Mouse (Mus musculus): ENCODE data around the gene Rbpj. TPM values are rescaled to one million over a fixed set of nuclear protein-coding genes. Genes with fewer than 3 reads are reported as not detected.

The Rbpj gene
- total RNA-seq, 1 experiment from 2014 or later: 51.3 TPM

DNA sequence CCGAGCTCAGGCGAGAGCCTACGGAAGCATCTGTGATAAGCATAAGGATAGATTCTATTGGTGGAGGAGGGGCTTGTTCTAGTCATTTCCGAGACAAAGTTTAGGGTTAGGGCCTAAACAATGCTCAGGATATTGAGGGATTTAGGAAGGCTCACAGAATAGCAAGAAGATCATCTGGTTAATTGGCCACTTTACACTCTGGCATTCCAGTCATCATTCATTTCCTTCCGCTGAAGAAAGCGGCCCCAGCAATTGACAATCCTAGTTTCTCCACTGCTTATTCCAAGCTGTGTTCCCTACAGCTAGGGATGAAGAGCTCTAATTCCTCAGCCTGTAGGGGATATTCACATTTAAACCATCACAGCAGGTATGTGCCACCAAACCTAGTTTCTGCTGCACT lies 39.8 kb downstream of the Rbpj start:
- no peak for ATAC-seq (replicated peaks; ENCODE audit: low read depth, poor library complexity, severe bottlenecking)

DNA sequence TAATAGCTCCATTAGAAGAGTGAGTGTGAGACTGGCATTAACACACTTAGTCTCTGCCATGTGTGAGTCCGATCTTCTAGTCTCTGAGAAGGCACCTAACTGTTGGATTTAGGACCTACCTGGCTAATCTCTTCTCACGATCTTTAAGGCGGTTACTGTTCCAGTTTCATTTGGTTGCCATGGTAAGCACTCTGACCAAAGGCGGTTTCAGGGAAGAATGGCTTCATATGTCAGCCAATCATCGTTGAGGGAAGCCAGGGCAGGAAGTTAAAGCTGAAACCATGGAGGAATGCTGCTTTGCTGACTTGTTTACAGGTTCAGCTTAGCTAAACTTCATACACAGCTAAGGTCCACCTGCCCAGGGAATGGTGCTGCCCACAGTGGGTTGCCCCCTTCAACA lies 41.4 kb downstream of the Rbpj start:
- ATAC-seq (replicated peaks; ENCODE audit: low read depth, poor library complexity, severe bottlenecking): no peak

DNA sequence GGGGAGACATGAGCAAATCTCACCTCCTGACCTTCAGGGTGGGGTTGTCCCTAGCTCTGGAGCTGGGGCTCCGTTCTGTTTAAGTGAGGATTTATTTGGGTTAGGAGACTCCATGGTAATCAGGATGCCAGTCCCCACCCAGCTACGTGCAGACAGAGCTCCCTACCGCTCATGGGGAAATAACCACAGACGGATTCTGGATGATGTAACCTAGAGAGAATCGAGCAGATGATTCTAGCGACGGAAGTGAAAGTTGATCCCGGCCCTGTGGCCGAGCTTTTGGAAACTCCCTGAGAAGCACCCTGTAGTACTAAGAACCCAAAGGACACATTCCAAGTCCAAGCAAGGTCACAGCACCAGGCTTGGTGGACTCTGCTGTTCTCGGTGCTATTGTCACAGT lies 43.5 kb downstream of the Rbpj start:
- ATAC-seq (replicated peaks; ENCODE audit: low read depth, poor library complexity, severe bottlenecking): peak; percentile 76

DNA sequence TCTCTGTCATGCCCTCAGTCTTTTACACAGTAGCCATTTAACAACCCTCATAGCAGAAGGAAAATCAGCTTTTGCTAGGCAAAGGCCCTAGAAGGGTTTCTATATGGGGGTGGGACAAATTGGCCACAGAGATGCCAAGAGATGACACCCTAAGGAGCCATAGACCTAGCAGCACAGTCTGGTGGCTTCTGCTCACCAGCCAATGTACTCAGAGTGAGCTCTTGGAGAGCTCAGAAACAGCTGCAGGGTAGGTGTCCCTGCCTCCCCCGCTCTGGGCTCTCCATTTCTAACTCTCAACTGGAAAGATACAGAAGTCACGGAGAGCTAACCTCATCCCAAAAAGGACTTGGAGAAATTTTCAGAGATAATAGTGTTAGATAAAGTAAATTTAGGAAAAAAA lies 44.0 kb downstream of the Rbpj start:
- ATAC-seq (replicated peaks; ENCODE audit: low read depth, poor library complexity, severe bottlenecking): no peak

DNA sequence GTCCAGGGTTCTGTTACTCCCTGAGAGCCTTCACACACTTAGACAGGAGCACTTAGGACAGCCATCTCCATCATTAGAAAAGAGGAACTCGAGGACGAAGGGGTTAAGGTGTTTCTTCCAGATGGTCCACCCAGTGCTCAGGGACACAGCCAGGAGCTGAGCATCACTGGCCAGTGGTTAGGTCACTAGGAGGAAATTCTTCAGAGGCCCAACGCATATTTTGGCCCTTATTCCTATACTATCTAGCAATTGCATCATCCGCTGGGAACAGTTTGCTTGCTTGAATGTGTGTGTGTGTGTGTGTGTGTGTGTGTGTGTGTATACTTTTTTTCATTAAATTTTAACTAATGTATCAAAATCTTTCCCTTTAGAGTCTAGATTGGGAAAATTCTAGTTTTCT lies 45.5 kb downstream of the Rbpj start:
- ATAC-seq (replicated peaks; ENCODE audit: low read depth, poor library complexity, severe bottlenecking): no peak

DNA sequence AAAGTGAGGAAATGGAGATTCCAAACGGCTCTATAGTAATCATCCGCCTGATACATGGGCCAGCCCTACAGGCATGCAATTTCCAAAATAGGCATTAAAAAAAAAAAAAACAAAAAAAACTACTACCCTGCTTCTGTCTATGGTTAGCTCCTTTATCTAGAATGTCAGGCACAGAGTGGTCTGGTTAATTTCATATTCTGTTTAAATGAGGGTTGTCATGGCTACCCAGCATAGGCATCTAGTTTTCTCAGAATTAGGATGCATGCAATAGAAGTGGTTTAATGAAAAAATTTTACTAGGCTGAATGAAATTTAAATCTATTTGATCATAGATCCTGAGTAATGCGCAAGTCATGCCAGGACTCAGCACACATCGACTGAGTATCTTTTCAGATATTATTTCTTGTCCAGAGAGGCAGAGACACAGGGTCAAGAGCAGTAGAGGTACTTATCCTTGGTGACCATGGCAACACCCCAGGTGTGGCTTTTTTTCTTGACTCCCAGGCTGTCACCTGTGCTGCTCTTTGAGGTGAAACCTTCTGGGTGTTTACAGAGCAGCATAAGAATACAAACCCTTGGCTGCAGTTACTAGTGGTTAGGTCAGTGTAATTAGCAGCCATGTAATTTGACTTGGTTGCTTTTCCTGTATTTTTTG lies 49.1 kb downstream of the Rbpj start:
- 0 out of 2 replicates have a peak, but pooled peaks have one; percentile 36 for ATAC-seq (replicated peaks; ENCODE audit: low read depth, poor library complexity, severe bottlenecking)

DNA sequence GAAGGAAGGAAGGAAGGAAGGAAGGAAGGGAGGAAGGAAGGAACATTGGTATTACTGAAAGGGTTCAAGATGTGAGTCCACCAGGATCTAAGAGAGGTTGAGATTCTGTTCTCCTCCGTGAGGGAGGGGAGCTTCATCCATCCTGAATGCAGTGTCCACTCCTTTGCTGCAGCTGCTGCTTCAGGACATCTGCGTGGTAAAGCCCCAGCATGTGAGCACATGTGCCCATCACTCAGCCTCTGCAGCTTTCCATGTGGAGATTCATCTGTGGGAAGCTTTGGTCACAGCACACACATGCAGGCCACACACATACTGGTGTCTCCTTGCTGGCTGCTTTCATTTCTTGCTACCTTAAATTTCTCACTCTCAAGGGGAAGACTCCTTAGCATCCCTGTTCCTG lies 50.5 kb downstream of the Rbpj start:
- no peak for ATAC-seq (replicated peaks; ENCODE audit: low read depth, poor library complexity, severe bottlenecking)

DNA sequence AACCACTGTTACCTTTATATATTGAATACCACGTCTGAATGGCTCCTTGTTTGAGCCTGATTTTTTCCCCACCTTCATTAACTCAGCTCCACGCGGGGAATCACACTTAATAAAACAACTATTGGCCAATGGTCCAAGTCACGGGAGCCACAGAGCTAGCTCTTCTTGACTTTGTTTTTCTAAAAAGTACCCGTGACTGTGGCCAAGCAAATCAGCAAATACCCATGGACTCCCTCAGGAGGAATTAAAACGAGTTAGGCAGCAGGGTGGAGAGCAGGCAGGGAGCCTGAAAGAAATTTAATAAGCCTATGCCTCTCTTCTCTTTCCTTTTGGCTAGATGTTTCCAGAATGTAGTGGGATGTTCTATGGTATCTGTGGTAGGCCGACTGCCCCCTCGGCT lies 51.9 kb downstream of the Rbpj start:
- no peak for ATAC-seq (replicated peaks; ENCODE audit: low read depth, poor library complexity, severe bottlenecking)

DNA sequence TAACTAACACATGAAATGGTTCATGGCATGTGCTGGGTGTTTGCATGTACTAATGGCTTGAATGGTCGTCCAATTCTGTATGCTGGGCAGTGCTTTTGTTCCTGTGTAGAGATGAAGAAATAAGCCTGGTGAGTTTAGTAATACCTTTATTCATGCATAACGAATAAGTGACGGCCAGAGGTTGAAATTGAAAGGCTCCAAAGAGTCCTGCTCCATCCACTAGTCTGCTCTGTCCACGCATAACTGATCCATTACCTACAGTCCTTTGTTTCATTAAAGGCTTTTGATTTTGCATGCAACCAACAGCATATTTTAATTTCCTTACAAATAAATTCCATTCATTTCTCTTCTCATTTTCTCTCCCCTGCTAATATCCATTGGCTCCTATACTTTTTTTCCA lies 53.2 kb downstream of the Rbpj start:
- ATAC-seq (replicated peaks; ENCODE audit: low read depth, poor library complexity, severe bottlenecking): no peak

DNA sequence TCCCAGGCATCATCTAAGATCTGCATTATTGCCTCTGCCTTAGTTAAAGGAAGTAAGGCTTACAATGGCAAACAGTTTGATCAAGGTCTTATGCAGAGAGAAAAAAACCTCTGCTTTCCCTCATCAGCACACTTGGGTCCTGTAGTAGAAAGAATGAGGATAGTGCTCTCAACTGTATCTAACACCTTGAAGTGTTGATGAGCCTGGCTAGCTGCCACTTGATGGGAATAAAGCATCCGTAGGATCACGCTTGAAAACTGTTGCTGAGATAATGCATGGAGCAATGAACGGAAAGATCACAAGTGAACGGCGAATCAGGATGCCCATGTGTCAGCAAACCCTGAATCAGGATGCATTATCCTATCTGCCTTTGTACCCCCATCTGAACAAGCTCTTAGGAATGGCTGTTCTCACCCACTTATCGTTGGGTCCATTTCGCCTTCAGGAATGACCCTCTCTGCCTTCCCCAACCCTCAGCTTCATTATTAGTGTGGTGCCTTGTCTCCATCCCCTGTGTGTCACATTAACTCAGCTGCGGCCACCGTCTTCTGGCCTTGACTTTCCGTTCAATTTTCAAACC lies 54.1 kb downstream of the Rbpj start:
- ATAC-seq (replicated peaks; ENCODE audit: low read depth, poor library complexity, severe bottlenecking): no peak

DNA sequence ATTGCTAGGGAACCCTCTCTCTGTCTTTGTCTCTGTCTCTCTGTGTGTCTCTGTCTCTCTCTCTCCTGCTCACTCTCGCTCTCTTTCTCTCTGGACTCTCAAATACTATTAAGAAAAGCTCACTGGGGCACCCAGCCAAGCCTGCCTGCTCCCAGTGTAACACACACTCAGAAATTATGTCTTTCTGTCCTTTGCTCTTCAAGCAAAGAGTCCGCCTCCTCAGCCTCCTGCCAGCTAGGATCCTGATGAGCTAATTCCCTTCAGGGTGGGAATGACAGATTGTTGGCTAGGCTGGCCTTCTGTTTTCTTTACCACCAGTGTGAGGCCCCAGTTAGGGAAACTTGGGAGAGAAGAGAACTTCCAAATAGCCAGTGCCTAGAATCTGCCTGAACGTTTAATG lies 57.1 kb downstream of the Rbpj start:
- no peak for ATAC-seq (replicated peaks; ENCODE audit: low read depth, poor library complexity, severe bottlenecking)

DNA sequence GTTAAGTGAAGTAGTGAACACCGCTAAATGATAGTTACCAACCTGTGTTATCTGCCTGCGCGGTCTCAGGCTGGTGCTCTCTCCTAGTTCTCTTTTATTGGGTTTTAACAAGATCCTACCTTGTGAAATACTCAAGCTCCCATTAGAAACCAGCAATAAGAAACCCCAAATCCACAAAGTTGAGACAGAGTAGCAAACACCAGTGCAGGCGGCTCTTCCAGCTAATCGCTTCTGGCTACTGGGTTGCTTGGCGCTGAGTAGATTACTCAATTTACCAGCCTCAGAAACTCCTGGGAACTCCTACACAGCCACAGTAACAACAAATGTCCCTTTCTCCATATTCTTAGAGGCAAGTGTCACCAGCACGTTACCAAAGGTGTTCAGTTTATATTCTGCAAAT lies 58.2 kb downstream of the Rbpj start:
- ATAC-seq (replicated peaks; ENCODE audit: low read depth, poor library complexity, severe bottlenecking): no peak

DNA sequence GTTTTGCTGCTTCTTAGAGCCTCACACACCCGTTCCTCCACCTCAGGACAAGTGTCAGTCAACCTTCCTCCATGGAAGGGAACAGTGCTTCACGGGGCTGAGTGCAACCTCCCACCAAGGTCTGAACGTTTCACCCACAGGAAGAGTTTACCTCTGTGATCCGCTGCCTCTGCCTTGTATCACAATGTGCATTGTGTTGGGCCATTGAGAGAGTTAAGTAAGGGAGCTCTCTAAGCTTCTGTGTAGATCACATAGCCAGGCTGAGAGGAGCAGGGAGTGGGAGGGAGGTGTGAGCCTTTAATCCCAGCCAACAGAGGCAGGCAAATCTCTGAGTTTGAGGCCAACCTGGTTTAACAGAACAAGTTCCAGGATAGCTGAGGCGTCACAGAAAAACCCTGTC lies 58.9 kb downstream of the Rbpj start:
- no peak for ATAC-seq (replicated peaks; ENCODE audit: low read depth, poor library complexity, severe bottlenecking)

DNA sequence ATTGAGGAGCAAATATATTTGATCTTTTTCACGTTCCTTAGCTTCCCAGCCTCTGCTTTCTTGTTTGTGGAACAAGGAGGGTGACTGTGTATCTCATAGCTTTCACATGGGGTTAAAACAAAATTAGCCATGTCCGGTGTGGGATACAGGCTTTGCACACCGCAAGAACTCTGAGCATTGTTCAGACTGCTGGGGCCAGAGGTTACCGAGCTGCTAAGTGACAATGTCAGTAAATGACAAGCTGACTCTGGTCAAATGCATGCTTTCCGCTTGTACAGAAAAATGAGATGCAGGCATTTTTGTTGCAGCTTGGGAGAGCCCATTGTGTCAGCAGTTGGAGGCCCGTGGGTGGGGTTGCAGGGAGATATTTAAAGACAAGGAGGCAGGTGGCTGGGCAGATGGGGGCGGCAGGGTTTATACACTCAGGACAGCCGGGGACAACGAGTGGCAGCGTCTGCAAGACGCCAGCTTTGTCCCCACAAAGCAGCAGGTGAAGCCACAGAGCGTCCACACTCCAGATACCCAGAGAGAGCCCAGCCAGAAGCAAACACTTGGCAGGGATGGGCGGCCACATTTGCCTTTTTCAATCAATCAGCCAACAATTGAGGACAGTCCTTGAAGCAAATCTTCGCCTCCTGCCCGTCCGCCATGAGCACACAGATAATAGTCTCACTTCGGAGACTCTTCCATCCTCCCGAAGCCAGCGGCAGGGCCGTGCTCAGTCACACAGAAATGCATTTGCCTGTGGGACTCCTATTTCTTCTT lies 59.5 kb downstream of the Rbpj start:
- no peak for ATAC-seq (replicated peaks; ENCODE audit: low read depth, poor library complexity, severe bottlenecking)

DNA sequence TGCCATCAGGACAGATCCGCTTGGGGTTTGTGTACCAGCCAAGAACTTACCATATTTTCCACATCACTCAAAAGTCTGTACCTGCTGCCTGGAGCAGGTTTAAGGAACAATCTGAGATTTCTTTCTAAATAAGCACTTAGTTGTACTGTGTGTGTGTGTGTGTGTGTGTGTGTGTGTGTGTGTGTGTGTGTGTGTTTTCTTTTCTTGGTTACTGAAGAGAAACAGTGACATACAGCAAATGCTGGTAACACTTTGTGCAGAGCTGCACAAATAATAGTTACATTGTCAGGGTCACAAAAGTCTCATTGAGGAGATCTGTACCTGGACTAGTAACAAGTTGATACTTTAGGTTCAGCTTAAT lies 60.1 kb downstream of the Rbpj start:
- no peak for ATAC-seq (replicated peaks; ENCODE audit: low read depth, poor library complexity, severe bottlenecking)

DNA sequence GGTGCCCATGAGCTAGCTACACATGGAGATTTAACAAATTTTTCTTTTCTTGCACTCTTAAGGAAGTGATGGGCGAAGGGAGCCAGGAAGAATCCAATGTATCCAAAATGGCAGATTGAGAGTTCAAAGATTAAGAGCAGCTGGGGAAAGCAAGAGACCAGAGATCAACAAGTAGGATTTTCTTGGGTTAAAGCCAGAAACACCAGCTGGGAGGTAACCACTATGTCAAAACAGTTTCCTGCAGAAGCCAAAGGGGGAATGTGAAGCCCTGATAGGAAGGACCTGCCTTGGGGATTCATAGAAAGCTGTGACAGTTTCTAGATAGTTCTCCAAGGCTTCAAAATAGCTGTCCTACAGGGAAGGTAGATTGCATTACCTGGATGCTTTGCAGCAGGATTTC lies 63.9 kb downstream of the Rbpj start:
- ATAC-seq (replicated peaks; ENCODE audit: low read depth, poor library complexity, severe bottlenecking): peak; percentile 92

DNA sequence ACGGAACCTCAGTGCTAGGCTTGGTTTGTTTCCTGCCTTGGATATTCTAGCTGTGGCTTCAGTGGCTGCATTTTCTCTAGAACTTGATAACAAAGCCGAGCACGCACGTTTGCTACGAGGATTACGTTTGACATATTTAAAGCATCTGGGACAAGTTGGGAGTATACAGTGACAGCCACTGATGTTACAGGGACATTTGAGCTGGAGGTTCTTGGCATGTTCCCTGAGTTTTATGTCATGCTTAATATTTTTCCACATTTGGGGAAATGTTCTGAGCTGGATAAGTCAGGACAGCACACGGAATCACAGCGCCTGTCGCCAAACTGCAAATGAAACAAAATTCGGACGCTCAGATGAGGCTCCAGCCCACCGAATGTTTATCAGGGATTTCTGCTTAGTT lies 69.1 kb downstream of the Rbpj start:
- no peak for ATAC-seq (replicated peaks; ENCODE audit: low read depth, poor library complexity, severe bottlenecking)

DNA sequence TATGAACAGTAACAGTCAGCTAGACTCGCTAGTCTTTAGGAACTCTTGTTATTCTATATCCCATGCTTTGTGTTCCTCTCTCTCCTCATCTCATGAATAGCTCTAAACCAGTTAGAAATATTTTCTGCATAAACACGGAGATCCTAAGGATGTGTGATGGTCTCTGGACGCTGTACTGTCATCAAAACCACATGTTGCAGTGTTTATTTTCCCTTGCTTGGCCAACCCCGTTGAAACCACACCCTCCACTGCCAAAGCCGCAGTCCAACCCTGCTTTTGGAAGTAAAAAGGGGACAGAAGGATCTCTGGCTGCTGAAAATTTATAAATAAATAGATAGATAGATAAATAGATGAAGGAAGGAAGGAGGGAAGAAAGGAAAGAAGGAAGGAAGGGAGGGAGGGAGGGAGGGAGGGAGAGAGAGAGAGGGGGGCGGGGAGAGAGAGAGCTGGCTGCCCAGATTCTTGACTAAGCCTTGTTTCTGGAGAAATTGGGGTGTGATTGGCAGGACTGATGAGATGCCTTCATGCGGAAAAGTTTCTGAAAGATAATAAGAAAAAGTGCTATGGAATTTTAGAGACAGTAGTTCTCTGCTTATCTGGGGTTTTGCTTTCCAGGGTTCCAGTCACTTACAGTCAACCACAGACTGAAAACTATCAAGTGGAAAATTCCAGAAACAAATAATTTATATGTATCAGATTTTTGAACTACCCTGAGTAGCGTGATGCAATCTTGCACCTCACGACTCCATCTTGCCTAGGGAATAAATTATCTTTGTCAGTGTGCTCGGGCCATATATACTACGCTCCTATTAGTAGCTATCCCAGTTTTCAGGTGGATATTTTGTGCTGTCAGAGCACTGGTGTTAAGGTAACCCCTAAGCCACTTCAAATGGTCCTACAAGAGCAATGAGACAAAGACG lies 70.9 kb downstream of the Rbpj start:
- ATAC-seq (replicated peaks; ENCODE audit: low read depth, poor library complexity, severe bottlenecking): no peak

DNA sequence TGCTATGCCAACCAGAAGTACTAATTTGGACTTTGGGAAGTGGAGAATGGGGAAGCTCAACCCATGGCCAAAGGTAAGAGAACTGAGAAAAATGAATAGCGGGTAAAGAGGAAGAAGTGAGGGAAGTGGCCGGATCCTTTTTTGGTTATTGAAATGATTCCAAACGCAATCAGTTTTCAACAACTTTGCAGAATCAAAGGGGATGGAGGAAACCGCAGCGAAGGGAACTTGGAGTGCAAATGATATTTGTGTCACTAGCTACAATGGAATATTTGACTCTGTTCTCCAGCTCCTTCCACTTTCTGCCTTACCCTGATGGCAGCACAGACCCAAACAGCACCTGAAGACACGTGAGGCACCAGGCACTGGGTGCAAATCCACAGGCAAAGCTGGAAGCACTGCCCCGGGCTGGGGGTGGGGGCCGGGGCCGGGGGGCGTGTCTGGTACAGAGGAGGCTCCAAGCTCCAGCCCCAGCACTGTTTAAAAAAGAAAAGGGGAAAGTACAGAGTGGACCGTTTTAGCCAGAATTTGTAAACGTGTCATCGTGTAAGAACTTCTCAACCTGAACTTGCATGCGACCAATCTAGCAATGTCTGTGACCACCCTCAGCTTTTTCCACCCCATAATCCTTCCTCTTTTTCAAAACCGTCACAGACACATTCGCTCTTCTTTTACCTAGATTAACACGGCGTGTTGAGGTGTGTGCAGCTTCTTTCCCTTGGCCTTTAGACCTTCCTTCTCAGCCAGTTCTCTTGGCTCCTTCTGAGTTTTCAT lies 74.1 kb downstream of the Rbpj start:
- peak; percentile 77 for ATAC-seq (replicated peaks; ENCODE audit: low read depth, poor library complexity, severe bottlenecking)

DNA sequence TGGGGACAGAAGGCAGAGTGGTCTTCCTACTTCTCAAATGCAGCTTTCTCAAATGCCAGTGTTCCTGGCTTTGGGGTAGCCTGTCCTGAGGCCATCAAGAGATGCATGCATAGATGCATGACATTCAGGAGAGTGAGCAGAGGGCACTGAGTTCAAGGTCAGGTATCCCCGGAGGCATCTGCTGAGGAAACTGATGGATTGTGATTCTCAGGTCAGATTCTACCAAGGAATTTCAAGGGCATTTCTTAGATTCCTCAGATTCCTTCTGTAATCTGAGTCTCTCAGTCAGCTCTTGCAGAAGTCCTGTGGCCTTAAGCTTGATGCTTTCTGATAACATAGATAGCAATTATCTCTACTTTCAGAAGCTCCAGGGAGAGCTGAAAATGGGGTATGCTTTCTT lies 76.1 kb downstream of the Rbpj start:
- no peak for ATAC-seq (replicated peaks; ENCODE audit: low read depth, poor library complexity, severe bottlenecking)
